Mouse (Mus musculus): ENCODE data around the gene Hdac11. TPM values are rescaled to one million over a fixed set of nuclear protein-coding genes. Genes with fewer than 3 reads are reported as not detected.

The Hdac11 gene
- polyA plus RNA-seq, 1 experiment from 2014 or later: 15.6 TPM

Other genes with a start within 250 kb of the Hdac11 start
- gene Iqsec1, start 168.0 kb upstream of the Hdac11 start, polyA plus RNA-seq (2015; fragmentation: Nextera tagmentation; extraction: Ambion mirVana): 11.6 and 13.1 TPM in 2 replicates
- 5.9 and 6.9 TPM in 2 replicates for gene Nup210, start 39.8 kb upstream of the Hdac11 start, polyA plus RNA-seq (2015; fragmentation: Nextera tagmentation; extraction: Ambion mirVana)
- 298 and 344 TPM in 2 replicates for gene Fbln2, start 55.8 kb downstream of the Hdac11 start, polyA plus RNA-seq (2015; fragmentation: Nextera tagmentation; extraction: Ambion mirVana)